Mouse (Mus musculus) midbrain, postnatal 0 days (tissue): ENCODE data around the gene Rbm8a. TPM values are rescaled to one million over a fixed set of nuclear protein-coding genes. Genes with fewer than 3 reads are reported as not detected.

ENCODE experiments used
- ATAC-seq: fragments of 200-750 bp; cut with Nextera tagmentation; 2 replicates; pipeline ENCODE4 v1.8.0; 2017; ENCODE audit warnings: moderate number of reproducible peaks, mild to moderate bottlenecking, moderate TSS enrichment, moderate library complexity; ENCODE audit not compliant: low FRiP score
- DNase-seq: peaks from one replicate; pipeline ENCODE4 v3.0.0-alpha.2; 2015; ENCODE audit warnings: low spot score
- H3K27ac ChIP-seq: fragments of 300-500 bp; sonication (generic); 2 replicates; pipeline ENCODE4 v1.5.1; 2014; ENCODE audit warnings: low read depth, mild to moderate bottlenecking, low read length, mixed read lengths
- H3K27me3 ChIP-seq: fragments of 300-500 bp; sonication (generic); 2 replicates; pipeline ENCODE4 v1.6.1; 2014; ENCODE audit warnings: low read length, control low read depth, mixed read lengths; ENCODE audit not compliant: insufficient read depth
- H3K36me3 ChIP-seq: fragments of 300-500 bp; sonication (generic); 2 replicates; pipeline ENCODE4 v1.6.1; 2014; ENCODE audit warnings: low read length, control low read depth, mixed read lengths; ENCODE audit not compliant: insufficient read depth
- H3K4me1 ChIP-seq: fragments of 300-500 bp; sonication (generic); 2 replicates; pipeline ENCODE4 v1.6.1; 2014; ENCODE audit warnings: mild to moderate bottlenecking, control low read depth, antibody characterized with exemption, low read length, mixed read lengths; ENCODE audit not compliant: insufficient read depth
- H3K4me2 ChIP-seq: fragments of 300-500 bp; sonication (generic); 2 replicates; pipeline ENCODE4 v1.6.1; 2014; ENCODE audit warnings: low read depth, mild to moderate bottlenecking, low read length, mixed read lengths; ENCODE audit not compliant: poor library complexity, severe bottlenecking
- H3K4me3 ChIP-seq: fragments of 300-500 bp; sonication (generic); 2 replicates; pipeline ENCODE4 v1.5.1; 2014; ENCODE audit warnings: low read depth, mild to moderate bottlenecking, low read length, moderate library complexity
- H3K9ac ChIP-seq: fragments of 300-500 bp; sonication (generic); replicated peaks from 2 replicates; pipeline ENCODE4 v1.6.1; 2014; ENCODE audit warnings: mild to moderate bottlenecking, low read length, moderate library complexity, mixed read lengths; ENCODE audit not compliant: poor library complexity, severe bottlenecking
- H3K9me3 ChIP-seq: fragments of 300-500 bp; sonication (generic); 2 replicates; pipeline ENCODE4 v1.6.1; 2016; ENCODE audit warnings: low read length, control low read depth
- CTCF ChIP-seq: IDR thresholded peaks from 2 replicates; pipeline ENCODE4 v1.5.1; 2016; ENCODE audit warnings: antibody characterized with exemption, mild to moderate bottlenecking
- WGBS: fragments of 180-500 bp; shearing (Covaris S2); extraction: QIAGEN DNeasy Blood & Tissue Kit; methylation state at CpG from one replicate; pipeline ENCODE4 v1.1.7; 2014; 5-methylcytosine and 5-hydroxymethylcytosine counted together
- polyA plus RNA-seq: library from polyadenylated mRNA; unstranded; fragments of >200 nt; fragmentation: Nextera tagmentation; extraction: Ambion mirVana; gene quantifications from 2 replicates; pipeline ENCODE4 v1.2.1, GENCODE M21; 2015
- total RNA-seq: library from RNA; depleted of rRNA; stranded (reverse); fragments of >200 nt; gene quantifications from 2 replicates; pipeline ENCODE4 v1.2.3, GENCODE M21; 2014; rRNA removed

The Rbm8a gene
- 23.8 and 25.0 TPM in 2 replicates for total RNA-seq
- 115 and 118 TPM in 2 replicates for polyA plus RNA-seq

DNA sequence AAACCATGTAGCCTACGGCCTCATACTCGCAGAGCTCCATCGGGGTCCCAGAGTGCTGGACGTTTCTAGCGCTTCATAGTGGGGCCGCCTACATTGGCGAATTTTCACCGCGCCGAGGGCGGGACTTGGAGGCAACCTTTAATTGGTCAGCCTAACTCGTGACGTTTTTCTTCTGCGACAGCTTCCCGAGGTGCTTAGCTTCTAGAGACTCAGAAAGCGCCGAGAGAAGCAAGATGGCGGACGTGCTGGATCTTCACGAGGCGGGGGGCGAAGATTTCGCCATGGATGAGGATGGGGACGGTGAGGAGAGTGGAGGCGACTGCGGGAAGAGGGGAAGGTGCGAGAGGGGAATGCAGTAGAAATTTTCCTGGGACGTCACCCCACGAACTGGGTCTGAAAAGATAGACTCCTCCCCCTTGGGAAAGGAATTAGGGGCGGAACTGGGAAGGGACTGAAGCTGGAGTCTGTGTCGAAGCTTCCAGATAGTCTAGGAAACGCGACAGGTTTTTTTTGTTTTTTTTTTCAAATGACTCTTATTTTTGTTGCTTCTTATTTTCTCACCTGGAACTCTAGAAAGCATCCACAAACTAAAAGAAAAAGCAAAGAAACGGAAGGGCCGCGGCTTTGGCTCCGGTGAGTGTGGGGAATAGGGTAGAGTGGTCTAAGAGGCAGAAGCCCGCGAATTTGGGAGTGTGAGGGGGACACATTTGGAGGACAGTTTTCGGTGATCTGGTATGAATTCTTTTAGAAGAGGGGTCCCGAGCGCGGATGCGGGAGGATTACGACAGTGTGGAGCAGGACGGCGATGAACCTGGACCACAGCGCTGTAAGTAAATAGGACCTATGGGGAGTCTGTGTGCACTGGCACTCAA lies at the start of gene Rbm8a:
TSS of gene Rbm8a (plus strand) at position 205 of the 872 bp plus-strand sequence.
- Histone ChIP-seq H3K27ac (peak within 1 kb of the TSS; percentile 47; the same call in 1 of the 2 replicates), H3K9ac (peak within 1 kb of the TSS; percentile 71), H3K27me3 (no peaks in the 10 kb centered on the region), H3K36me3 (peaks cover under 1% of the 10 kb centered on the region), H3K4me2 (peak within 1 kb of the TSS; percentile 77), H3K4me3 (peak within 1 kb of the TSS; percentile 61), H3K9me3 (no peaks in the 10 kb centered on the region), H3K4me1 (peaks cover 4% of the 10 kb centered on the region)
- TF ChIP-seq CTCF, result peak; percentile 2; the same call in 1 of the 2 replicates
- ATAC-seq (peak; percentile 91), DNase-seq (peak; percentile 100)
- under 1% methylated on average over 47 of the region's 48 CpGs for WGBS

DNA sequence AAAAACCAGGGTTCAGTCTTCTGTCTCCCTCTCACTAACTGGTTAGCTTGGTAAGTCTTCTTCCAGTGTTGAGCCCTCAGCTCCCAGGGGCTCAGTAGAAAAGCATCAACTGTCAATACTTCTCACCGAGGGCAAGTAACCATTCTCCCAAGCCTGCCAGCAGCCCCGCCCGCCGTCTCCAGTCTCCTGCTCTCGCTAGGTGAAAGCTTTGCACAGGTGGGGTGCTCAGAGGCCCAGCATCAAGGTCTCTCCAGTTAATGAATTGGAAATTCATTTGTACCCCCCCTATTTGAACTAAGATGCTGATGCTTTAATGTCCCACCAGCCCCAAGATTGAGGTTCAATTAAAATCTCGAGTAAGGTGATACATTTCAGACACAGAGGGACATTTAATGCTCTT lies 48.6 kb upstream of the Rbm8a start:
- Histone ChIP-seq H3K9ac (no peak overlapping the region; the same call in 1 of the 2 replicates), H3K27me3 (no peaks in the 10 kb centered on the region), H3K36me3 (no peaks in the 10 kb centered on the region), H3K4me2 (no peak overlapping the region), H3K4me1 (0 out of 2 replicates have a peak, but pooled peaks cover 3% of the 10 kb centered on the region), H3K4me3 (no peak overlapping the region), H3K9me3 (no peaks in the 10 kb centered on the region), H3K27ac (0 out of 2 replicates have a peak overlapping the region, but pooled peaks have one; percentile 51)
- DNase-seq (no peak), ATAC-seq (no peak)
- WGBS, result 56% methylated on average over 6 of the region's 6 CpGs
- no peak for TF ChIP-seq CTCF

DNA sequence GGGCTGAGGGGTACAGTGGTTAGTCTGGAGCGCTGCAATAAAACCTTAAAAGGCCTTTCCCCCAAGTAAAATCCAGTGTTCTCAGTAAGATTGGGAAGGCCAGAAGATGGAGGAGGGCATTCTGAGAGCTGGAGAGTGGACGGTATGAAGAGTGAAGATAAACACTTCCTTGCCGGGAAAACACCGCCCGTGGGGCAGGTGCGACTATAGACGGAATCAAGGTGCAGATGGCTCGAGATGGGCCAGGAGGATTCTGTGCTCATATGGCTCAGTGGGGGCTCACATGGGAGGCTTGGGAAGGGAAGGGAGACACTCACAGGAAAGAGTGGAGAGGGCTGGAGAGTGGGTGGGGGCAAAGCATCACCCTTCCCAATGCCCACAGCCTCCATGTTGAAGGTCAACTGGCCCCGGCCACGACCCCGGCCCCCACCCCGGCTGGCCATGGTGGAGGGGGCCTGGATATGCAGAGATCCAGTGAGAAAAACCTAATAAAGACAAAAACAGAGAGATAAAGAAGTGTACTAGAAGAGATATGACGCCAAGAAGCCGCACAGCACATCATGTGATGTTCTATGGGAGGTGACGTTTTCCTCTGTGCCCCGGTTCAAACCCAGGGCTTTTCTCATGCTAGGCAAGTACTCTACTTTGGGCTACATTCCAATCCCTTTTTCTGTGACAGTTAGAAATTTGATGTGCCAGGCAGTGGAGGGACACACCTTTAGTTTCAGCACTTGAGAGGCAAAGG lies 47.8 kb upstream of the Rbm8a start:
- no peak overlapping the region for H3K4me2 ChIP-seq
- TF ChIP-seq CTCF, result no peak

DNA sequence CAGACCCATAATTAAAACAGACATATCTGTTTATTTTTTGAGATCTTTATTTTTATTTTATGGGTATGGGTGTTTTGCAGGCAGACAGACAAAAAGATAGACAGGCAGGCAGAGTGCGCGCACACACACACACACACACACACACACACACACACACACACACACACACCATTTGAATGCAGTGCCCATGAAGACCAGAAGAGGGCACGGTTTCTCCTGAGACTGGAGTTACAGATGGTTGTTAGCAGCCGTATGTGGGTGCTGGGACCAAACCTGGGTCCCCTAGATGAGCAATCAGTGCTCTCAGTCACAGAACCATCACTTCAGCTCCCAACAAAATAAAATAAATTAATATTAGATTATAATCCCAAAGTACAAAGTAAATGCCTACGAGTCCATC lies 46.3 kb upstream of the Rbm8a start:
- Histone ChIP-seq H3K4me2 (no peak overlapping the region), H3K9ac (no peak overlapping the region), H3K36me3 (no peaks in the 10 kb centered on the region), H3K4me1 (0 out of 2 replicates have a peak, but pooled peaks cover 3% of the 10 kb centered on the region), H3K9me3 (no peaks in the 10 kb centered on the region), H3K27me3 (no peaks in the 10 kb centered on the region), H3K4me3 (no peak overlapping the region), H3K27ac (no peak overlapping the region)
- TF ChIP-seq CTCF, result peak; percentile 33
- 95% methylated on average over 5 of the region's 5 CpGs for WGBS
- ATAC-seq (no peak), DNase-seq (no peak)

More for the DNA sequence above, 47.8 kb upstream of the Rbm8a start:
- ATAC-seq, result no peak
- no peak overlapping the region for H3K9ac ChIP-seq
- H3K4me3 ChIP-seq, result no peak overlapping the region
- H3K36me3 ChIP-seq, result no peaks in the 10 kb centered on the region
- no peak overlapping the region for H3K27ac ChIP-seq
- 87% methylated on average over 16 of the region's 16 CpGs for WGBS
- H3K9me3 ChIP-seq, result no peaks in the 10 kb centered on the region
- no peaks in the 10 kb centered on the region for H3K27me3 ChIP-seq
- DNase-seq, result no peak
- H3K4me1 ChIP-seq, result 0 out of 2 replicates have a peak, but pooled peaks cover 3% of the 10 kb centered on the region

DNA sequence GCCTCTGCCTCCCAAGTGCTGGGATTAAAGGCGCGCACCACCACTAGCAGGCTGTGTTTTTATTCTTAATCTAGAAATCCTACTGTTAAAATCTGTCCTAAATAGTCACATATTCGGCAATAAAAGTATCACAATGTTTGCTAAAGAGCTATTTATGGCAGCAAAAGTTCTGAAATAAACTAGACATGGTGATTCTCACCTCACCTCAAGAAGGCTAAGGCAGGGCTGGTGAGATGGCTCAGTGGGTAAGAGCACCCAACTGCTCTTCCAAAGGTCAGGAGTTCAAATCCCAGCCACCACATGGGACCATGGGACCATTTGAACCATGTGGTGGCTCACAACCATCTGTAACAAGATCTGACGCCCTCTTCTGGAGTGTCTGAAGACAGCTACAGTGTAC lies 39.1 kb upstream of the Rbm8a start:
- no peak for ATAC-seq
- no peak overlapping the region for H3K27ac ChIP-seq
- no peaks in the 10 kb centered on the region for H3K9me3 ChIP-seq
- no peak overlapping the region for H3K4me2 ChIP-seq
- no peak for TF ChIP-seq CTCF
- no peak overlapping the region for H3K9ac ChIP-seq
- WGBS, result 83% methylated on average over 4 of the region's 4 CpGs
- no peak overlapping the region for H3K4me3 ChIP-seq
- no peaks in the 10 kb centered on the region for H3K36me3 ChIP-seq
- no peaks in the 10 kb centered on the region for H3K27me3 ChIP-seq
- peaks cover 3% of the 10 kb centered on the region; the same call in 1 of the 2 replicates for H3K4me1 ChIP-seq
- DNase-seq, result no peak
